Mouse (Mus musculus): ENCODE results near the gene Elmo1.

DNA sequence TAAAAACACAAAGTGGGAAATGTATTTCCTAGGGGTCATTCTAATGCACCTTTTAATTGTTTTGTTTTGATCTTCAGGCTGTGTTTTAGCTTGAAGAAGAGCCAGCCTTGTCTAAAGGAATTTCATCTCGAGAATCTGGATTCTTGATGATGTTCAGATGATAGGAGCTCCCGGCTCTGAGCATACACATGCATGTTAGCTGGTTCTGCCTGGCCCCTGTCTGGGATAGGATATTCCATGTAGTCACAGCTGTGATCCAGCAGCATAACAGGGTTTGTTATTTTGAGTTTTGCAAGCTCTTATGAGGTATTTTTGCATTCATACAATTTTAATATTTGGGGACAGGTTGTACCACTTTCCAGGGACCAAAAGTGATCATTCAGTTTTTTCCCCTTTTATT, 19.1 kb downstream of the Elmo1 start:
- TF ChIP-seq CTCF (conservative IDR thresholded peaks at IDR 0.05 in 1 of 2, IDR thresholded peaks at IDR 0.05 in 1 of 2; ENCODE audit: low read depth in 2 of 2, low read length in 2 of 2): no peak
- no peak for TF ChIP-seq ZKSCAN1 (IDR thresholded peaks at IDR 0.05; ENCODE audit: borderline replicate concordance, low read depth, low read length)
- no peak for TF ChIP-seq ZNF384 (IDR thresholded peaks at IDR 0.05; ENCODE audit: low read depth, low read length)
- TF ChIP-seq E2F4 (IDR thresholded peaks at IDR 0.05; ENCODE audit: insufficient replicate concordance, low read depth, low read length): no peak
- no peak for TF ChIP-seq ETS1 (conservative IDR thresholded peaks at IDR 0.05; ENCODE audit: low read depth, low read length)
- TF ChIP-seq POLR2A (IDR thresholded peaks at IDR 0.05; ENCODE audit: low read depth, low read length): no peak
- TF ChIP-seq MAX (IDR thresholded peaks at IDR 0.05; ENCODE audit: low read length): no peak
- no peak for TF ChIP-seq SMC3 (IDR thresholded peaks at IDR 0.05; ENCODE audit: low read depth, low read length)
- no peak for TF ChIP-seq EP300 (IDR thresholded peaks at IDR 0.05; ENCODE audit: low read length)
- TF ChIP-seq KAT2A (IDR thresholded peaks at IDR 0.05; ENCODE audit: insufficient replicate concordance, low read length): no peak
- TF ChIP-seq UBTF (IDR thresholded peaks at IDR 0.05; ENCODE audit: low read depth, low read length): no peak
- TF ChIP-seq USF1 (IDR thresholded peaks at IDR 0.05; ENCODE audit: low read depth, low read length): no peak
- no peak for TF ChIP-seq JUND (conservative IDR thresholded peaks at IDR 0.05; ENCODE audit: low read depth, low read length)
